Mouse (Mus musculus) heart, postnatal 0 days (tissue): ENCODE measurements at regions not wholly inside any gene's neighbourhood (a gene's known extent, or its start where the extent isn't known, plus 50 kb on each side); places are given as distances from the start of the nearest gene placed in this dataset.

Experiments used
- ATAC-seq: fragments of 200-750 bp; cut with Nextera tagmentation; 2 replicates; pipeline ENCODE4 v1.8.0; 2017; ENCODE audit warnings: low read depth, moderate number of reproducible peaks, moderate library complexity; ENCODE audit not compliant: insufficient read depth
- DNase-seq: peaks from one replicate; pipeline ENCODE4 v3.0.0-alpha.2; 2016; ENCODE audit warnings: low spot score
- H3K27ac ChIP-seq: fragments of 300-500 bp; sonication (generic); 2 replicates; pipeline ENCODE4 v1.5.1; 2014; ENCODE audit warnings: low read depth, mild to moderate bottlenecking
- H3K27me3 ChIP-seq: fragments of 300-500 bp; sonication (generic); 2 replicates; pipeline ENCODE4 v1.6.1; 2014; ENCODE audit warnings: low read length, mixed read lengths; ENCODE audit not compliant: control insufficient read depth, insufficient read depth
- H3K36me3 ChIP-seq: fragments of 300-500 bp; sonication (generic); replicated peaks from 2 replicates; pipeline ENCODE4 v1.6.1; 2014; ENCODE audit warnings: low read length, mixed read lengths; ENCODE audit not compliant: control insufficient read depth, insufficient read depth
- H3K4me1 ChIP-seq: fragments of 300-500 bp; sonication (generic); 2 replicates; pipeline ENCODE4 v1.6.1; 2014; ENCODE audit warnings: antibody characterized with exemption; ENCODE audit not compliant: control insufficient read depth, insufficient read depth
- H3K4me2 ChIP-seq: fragments of 300-500 bp; sonication (generic); 2 replicates; pipeline ENCODE4 v1.6.1; 2014; ENCODE audit warnings: low read depth, mild to moderate bottlenecking, low read length, moderate library complexity
- H3K4me3 ChIP-seq: fragments of 300-500 bp; sonication (generic); 2 replicates; pipeline ENCODE4 v1.5.1; 2014; ENCODE audit warnings: low read depth, low read length
- H3K9ac ChIP-seq: fragments of 300-500 bp; sonication (generic); replicated peaks from 2 replicates; pipeline ENCODE4 v1.6.1; 2014; ENCODE audit warnings: low read depth, low read length, mixed read lengths
- H3K9me3 ChIP-seq: fragments of 300-500 bp; sonication (generic); replicated peaks from 2 replicates; pipeline ENCODE4 v1.6.1; 2016; ENCODE audit warnings: low read length; ENCODE audit not compliant: control insufficient read depth
- CTCF ChIP-seq: IDR thresholded peaks from 2 replicates; pipeline ENCODE4 v1.5.1; 2016; ENCODE audit warnings: antibody characterized with exemption, control low read depth, low read depth
- EP300 ChIP-seq: IDR thresholded peaks from 2 replicates; pipeline ENCODE4 v1.6.1; 2016; ENCODE audit warnings: antibody characterized with exemption, low read depth
- WGBS: fragments of 180-500 bp; shearing (Covaris S2); extraction: QIAGEN DNeasy Blood & Tissue Kit; methylation state at CpG from one replicate; pipeline ENCODE4 v1.1.7; 2014; 5-methylcytosine and 5-hydroxymethylcytosine counted together

- no peak overlapping the region for H3K9ac ChIP-seq
- no peaks in the 10 kb centered on the region for H3K36me3 ChIP-seq
- no peak overlapping the region for H3K4me3 ChIP-seq
- no peak overlapping the region for H3K27ac ChIP-seq
- peaks cover 11% of the 10 kb centered on the region; the same call in 1 of the 2 replicates for H3K4me1 ChIP-seq
- H3K4me2 ChIP-seq, result no peak overlapping the region
- WGBS, result 53% methylated on average over 8 of the region's 8 CpGs
- H3K9me3 ChIP-seq, result no peaks in the 10 kb centered on the region
- TF ChIP-seq CTCF (no peak), EP300 (no peak)
- ATAC-seq (no peak), DNase-seq (no peak)
- no peaks in the 10 kb centered on the region for H3K27me3 ChIP-seq
Observed at GRCm38 (mm10) chr8:26907347-26908170, 69.6 kb upstream of the Zfp703 start.

GRCm38 (mm10) chr8:26910186-26910585 is 66.9 kb upstream of the Zfp703 start:
- WGBS, result 81% methylated on average over 3 of the region's 3 CpGs
- Histone ChIP-seq H3K9ac (no peak overlapping the region), H3K4me1 (peaks cover 11% of the 10 kb centered on the region; the same call in 1 of the 2 replicates), H3K27ac (no peak overlapping the region), H3K9me3 (no peaks in the 10 kb centered on the region), H3K4me3 (no peak overlapping the region), H3K4me2 (no peak overlapping the region), H3K27me3 (no peaks in the 10 kb centered on the region), H3K36me3 (no peaks in the 10 kb centered on the region)
- TF ChIP-seq EP300, result no peak
- ATAC-seq (no peak), DNase-seq (no peak)

- Histone ChIP-seq H3K4me1 (no peaks in the 10 kb centered on the region), H3K27me3 (no peaks in the 10 kb centered on the region), H3K4me2 (no peak overlapping the region), H3K27ac (no peak overlapping the region), H3K9ac (no peak overlapping the region), H3K4me3 (no peak overlapping the region), H3K36me3 (no peaks in the 10 kb centered on the region), H3K9me3 (no peaks in the 10 kb centered on the region)
- no peak for DNase-seq
- ATAC-seq, result no peak
- WGBS, result 76% methylated on average over 18 of the region's 18 CpGs
- TF ChIP-seq EP300 (no peak), CTCF (no peak)
Observed at GRCm38 (mm10) chr8:26913562-26914529, 63.3 kb upstream of the Zfp703 start.

GRCm38 (mm10) chr8:26915731-26916130 is 61.4 kb upstream of the Zfp703 start:
- Histone ChIP-seq H3K36me3 (no peaks in the 10 kb centered on the region), H3K9ac (no peak overlapping the region), H3K4me2 (no peak overlapping the region), H3K9me3 (no peaks in the 10 kb centered on the region), H3K27ac (no peak overlapping the region), H3K4me1 (no peaks in the 10 kb centered on the region), H3K4me3 (no peak overlapping the region), H3K27me3 (no peaks in the 10 kb centered on the region)
- ATAC-seq, result no peak
- TF ChIP-seq EP300, result no peak
- no peak for TF ChIP-seq CTCF
- WGBS, result 94% methylated on average over 8 of the region's 8 CpGs
- DNase-seq, result no peak

GRCm38 (mm10) chr8:26921531-26922177 is 55.5 kb upstream of the Zfp703 start:
- no peak overlapping the region for H3K4me2 ChIP-seq
- DNase-seq (no peak), ATAC-seq (no peak)
- H3K27ac ChIP-seq, result no peak overlapping the region
- H3K4me3 ChIP-seq, result no peak overlapping the region
- no peaks in the 10 kb centered on the region for H3K9me3 ChIP-seq
- H3K4me1 ChIP-seq, result 0 out of 2 replicates have a peak, but pooled peaks cover 5% of the 10 kb centered on the region
- no peaks in the 10 kb centered on the region for H3K36me3 ChIP-seq
- WGBS, result 75% methylated on average over 5 of the region's 5 CpGs
- TF ChIP-seq CTCF (no peak), EP300 (no peak)
- no peak overlapping the region for H3K9ac ChIP-seq
- H3K27me3 ChIP-seq, result no peaks in the 10 kb centered on the region
